Mouse (Mus musculus): ENCODE measurements around the gene Zmynd11.

Zmynd11 gene

GRCm38 (mm10) chr13:9715224-9715623, 49.9 kb downstream of the Zmynd11 start:
- in situ Hi-C loops (cut with MboI; ENCODE audit: unreplicated experiment in 2 of 2): no loop called here

DNA sequence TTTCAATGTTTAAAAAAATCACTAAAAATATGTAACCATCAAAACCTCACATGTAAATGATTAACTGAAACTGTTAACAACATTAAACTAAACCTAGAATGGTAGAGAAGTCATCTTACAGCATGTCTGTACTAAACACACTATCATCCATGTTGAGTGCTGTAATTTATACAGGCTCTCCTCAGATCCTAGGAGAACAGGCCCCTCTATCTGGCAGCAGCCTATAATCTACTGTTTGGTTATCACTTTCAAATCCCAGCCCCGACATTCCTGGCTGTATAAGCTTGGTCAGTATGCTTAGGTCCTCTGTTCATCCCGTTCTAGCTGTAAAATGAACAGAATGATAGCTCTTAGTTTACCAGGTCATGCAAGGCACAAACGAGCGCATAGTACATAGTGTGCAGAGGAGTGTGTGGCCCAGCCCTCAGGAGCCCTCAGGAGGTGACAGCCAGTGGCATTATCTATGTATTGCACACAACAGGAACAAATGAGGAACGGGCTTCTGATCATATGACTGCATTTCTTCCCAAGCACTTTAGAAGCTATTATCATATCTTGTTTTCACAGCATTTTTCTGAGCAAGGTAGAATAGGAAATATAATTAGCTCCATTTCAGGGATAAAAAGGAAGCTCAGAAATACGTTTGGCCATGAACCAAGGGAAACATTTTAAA, 51.5 kb downstream of the Zmynd11 start:
- in situ Hi-C loops (cut with MboI; ENCODE audit: unreplicated experiment in 2 of 2): no loop called here

GRCm38 (mm10) chr13:9712971-9713370, 52.2 kb downstream of the Zmynd11 start:
- in situ Hi-C loops (cut with MboI; ENCODE audit: unreplicated experiment in 2 of 2): no loop called here

GRCm38 (mm10) chr13:9712409-9712808, 52.7 kb downstream of the Zmynd11 start:
- in situ Hi-C loops (cut with MboI; ENCODE audit: unreplicated experiment in 2 of 2): no loop called here

DNA sequence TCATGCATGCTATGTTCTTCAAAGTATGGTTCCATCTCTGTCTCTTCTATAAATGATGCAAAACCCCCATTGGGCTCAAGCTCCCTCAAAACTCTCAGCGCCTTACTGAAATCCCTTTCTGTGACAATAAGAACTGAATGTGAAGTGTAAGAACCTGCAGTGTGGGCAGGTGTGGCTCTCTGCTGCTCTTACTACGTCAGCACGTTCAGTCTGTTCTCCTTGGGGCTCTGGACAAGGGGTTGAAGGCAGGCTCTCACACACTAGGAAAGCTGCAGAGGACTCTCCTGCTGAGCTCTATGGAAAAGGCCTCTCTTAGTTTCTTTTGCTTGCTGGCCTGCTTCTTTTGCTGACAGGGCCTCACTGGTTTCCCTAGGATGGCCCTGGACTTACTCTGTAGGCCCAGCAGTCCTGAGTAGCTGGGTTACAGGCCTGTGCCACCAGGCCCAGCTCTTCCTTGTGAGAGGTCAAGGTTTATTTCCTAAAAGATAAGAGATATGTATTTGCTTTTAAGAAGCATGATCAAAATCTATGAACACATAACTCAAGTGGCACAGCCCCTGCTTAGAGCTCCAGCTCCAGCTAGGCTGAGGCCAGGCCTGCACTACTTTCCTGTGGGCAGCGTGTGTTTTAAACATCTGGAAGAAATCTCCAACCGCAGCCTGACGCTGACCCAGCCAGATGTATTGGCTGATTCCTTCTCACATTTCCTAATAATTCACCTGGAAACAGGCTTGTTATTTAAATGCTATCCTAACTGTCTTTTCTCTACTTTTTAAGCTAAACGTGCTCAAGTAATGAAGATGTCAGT, 56.5 kb downstream of the Zmynd11 start:
- in situ Hi-C loops (cut with MboI; ENCODE audit: unreplicated experiment in 2 of 2): no loop called here

DNA sequence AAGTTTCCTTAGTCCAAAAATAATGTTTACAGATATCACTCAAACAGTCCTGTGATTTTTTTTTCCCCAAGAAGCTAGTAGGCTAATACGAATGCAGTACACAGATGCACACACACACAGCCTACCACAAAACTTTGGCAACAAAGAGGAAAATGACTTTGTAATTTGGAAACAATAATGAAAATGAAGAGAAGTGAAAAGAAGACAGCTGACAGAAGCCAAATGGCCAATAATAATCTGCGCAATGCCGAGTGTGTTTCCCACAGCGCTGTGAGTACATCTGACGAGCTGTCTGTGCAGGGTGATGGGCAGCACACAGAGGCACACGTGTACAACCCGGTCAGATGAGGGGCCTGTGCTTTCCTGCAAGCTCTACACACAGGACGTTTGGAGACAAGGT, 58.4 kb downstream of the Zmynd11 start:
- in situ Hi-C loops (cut with MboI; ENCODE audit: unreplicated experiment in 2 of 2): no loop called here

DNA sequence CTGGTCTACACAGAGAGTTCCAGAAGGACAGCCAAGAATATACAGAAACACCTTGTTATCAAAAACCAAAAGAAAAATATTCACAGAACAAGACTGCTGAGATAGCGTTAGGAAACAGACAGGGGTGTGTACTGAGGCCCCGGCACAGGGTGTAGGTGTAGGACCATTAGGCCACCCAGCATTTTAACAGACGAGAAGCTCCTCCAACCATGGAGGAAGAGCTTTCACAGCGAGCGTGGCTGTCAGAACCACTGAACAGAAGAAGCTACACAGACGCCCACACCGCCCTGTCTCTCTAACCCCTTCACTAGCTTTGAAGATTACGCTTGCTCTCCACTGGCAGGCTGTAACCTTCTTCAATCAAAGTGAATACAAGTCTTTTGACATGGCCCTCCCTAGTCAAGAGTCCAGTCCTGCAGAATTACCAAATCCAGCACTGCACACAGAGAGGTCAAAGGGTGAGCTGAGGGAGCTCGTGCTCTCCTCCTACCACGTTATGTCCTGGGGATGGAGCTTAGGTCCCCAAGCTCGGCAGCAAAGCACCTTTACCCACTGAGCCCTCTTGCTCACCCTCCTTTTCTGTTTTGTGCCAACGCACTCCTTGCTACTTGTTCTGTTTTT, 62.4 kb downstream of the Zmynd11 start:
- in situ Hi-C loops (cut with MboI; ENCODE audit: unreplicated experiment in 2 of 2): no loop called here

GRCm38 (mm10) chr13:9697340-9697739, 67.8 kb downstream of the Zmynd11 start:
- in situ Hi-C loops (cut with MboI; ENCODE audit: unreplicated experiment in 2 of 2): no loop called here

GRCm38 (mm10) chr13:9695809-9696208, 69.3 kb downstream of the Zmynd11 start:
- in situ Hi-C loops (cut with MboI; ENCODE audit: unreplicated experiment in 2 of 2): no loop called here

GRCm38 (mm10) chr13:9695403-9695802, 69.7 kb downstream of the Zmynd11 start:
- in situ Hi-C loops (cut with MboI; ENCODE audit: unreplicated experiment in 2 of 2): no loop called here

- in situ Hi-C loops (cut with MboI; ENCODE audit: unreplicated experiment in 2 of 2): no loop called here
These were observed 70.5 kb downstream of the Zmynd11 start for GRCm38 (mm10) chr13:9694651-9695050.

GRCm38 (mm10) chr13:9692876-9693275, 72.3 kb downstream of the Zmynd11 start:
- in situ Hi-C loops (cut with MboI; ENCODE audit: unreplicated experiment in 2 of 2): no loop called here

DNA sequence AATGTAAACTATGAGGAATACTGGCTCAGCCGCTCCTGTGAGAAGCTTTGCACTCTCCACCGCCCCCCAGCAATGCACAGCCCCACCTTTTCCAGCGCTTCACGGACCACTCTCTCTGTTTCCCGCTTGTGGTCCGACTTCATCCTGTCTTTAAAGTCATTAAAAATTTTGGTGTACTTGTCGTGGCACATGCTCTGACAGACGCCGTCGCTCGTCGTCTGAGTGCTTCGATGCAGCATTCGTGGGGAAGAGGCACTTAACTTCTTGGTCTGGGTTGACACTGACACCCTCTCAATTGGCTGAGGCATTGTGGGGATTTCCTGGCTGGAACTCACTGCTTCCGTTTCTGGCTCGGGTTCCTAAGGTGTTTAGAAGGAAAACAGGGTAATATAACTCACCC, 75.8 kb downstream of the Zmynd11 start:
- in situ Hi-C loops (cut with MboI; ENCODE audit: unreplicated experiment in 2 of 2): no loop called here

DNA sequence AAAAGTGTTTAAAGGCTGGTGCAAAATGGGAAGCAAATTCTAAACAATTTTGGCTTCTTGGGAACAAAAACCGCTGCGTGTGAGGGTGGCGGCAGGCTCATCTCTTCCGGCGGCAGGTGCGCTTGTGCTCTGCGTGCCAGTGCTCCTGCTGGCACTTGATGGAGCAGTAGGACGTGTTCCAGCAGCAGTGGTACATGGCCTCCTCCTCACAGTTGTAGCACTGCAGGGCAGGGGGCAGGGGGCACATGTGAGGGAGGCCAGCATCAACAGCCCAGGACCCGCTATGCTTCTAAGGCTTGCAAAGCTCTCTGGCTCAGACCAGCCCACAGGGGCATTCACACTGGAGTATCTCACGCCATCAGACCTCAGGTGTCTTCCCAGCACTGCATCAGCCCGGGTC, 78.4 kb downstream of the Zmynd11 start:
- in situ Hi-C loops (cut with MboI; ENCODE audit: unreplicated experiment in 2 of 2): no loop called here

- in situ Hi-C loops (cut with MboI; ENCODE audit: unreplicated experiment in 2 of 2): no loop called here
These were observed 78.9 kb downstream of the Zmynd11 start for GRCm38 (mm10) chr13:9686261-9686660.

- in situ Hi-C loops (cut with MboI; ENCODE audit: unreplicated experiment in 2 of 2): no loop called here
These were observed 80.8 kb downstream of the Zmynd11 start for GRCm38 (mm10) chr13:9684153-9684923.

DNA sequence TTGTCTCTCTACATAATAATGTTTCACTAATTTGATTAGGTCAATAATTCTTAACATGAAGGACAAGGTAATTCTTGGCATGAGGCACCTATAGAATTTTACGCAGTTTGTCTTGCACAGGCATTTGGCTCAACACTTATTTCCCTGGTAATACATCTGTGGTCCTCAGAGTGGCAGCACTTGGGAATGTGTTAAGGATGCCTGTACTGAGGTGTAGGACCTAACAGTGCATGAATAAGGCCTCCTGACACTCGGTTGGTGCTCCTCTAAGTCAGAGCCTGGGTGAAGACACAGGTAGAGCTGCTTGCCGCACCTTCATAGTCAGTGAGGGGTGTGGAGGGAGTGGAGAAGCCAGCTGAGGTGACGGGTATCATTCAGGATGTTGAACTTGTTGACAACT, 81.8 kb downstream of the Zmynd11 start:
- in situ Hi-C loops (cut with MboI; ENCODE audit: unreplicated experiment in 2 of 2): no loop called here

- in situ Hi-C loops (cut with MboI; ENCODE audit: unreplicated experiment in 2 of 2): no loop called here
These were observed 83.6 kb downstream of the Zmynd11 start for GRCm38 (mm10) chr13:9681492-9681891.

GRCm38 (mm10) chr13:9674126-9674525, 91.0 kb downstream of the Zmynd11 start:
- in situ Hi-C loops (cut with MboI; ENCODE audit: unreplicated experiment in 2 of 2): no loop called here

- in situ Hi-C loops (cut with MboI; ENCODE audit: unreplicated experiment in 2 of 2): no loop called here
These were observed 95.9 kb downstream of the Zmynd11 start for GRCm38 (mm10) chr13:9669246-9669645.

DNA sequence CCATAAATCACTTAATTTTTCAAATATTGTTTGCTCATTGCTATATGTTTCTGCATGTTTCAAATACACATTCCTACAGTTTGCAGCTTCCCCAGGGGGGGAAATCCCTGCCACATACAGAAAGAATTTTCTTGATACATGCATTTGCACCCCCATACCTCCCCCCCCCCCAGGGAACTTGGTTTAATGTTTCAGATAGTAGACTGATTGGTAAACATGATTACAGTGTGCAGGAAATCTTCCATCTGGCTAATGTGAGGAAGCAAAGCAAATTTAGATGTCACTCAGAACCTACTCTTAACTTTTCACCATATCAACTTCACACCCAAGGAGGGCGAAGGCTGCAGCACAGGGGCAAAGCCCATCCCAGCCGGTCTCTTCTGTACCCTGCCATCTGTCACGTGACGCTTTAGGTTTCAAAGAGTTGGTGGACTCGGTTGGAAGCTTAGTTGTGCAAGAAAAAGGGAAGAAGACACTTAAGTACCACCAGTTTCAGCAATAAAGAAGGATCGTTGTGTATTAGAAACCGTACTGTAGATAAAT, 97.1 kb downstream of the Zmynd11 start:
- in situ Hi-C loops (cut with MboI; ENCODE audit: unreplicated experiment in 2 of 2): no loop called here

Data from v-Abl transformed pro-B cells (cell line).